Mouse (Mus musculus): Measurements from ENCODE around the gene Slc16a4.

DNA sequence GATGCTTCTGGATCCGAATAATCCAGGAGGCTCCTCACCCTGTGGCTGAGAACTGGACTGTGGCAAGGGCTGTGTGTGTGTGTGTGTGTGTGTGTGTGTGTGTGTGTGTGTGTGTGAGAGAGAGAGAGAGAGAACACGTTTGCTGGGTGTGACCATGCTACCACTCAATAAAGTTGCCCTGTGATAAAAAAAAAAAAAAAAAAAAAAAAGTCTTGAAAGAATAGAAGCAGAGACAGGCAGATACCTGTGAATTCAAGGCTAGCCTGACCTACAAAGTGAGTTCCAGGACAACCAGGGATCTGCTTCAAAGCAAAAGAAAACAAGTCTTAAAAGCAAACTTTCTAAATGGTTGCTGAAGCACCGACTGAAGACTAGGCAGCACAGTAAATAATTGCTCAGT is 52.9 kb downstream of the Slc16a4 start:
- TF ChIP-seq POLR2A (IDR thresholded peaks at IDR 0.05; ENCODE audit: insufficient read length, low read depth) (no peak), USF1 (IDR thresholded peaks at IDR 0.05; ENCODE audit: low read depth) (no peak), MAX (IDR thresholded peaks at IDR 0.05; ENCODE audit: low read depth) (no peak)

All from myocyte (in vitro differentiated cells).